Mouse (Mus musculus) urinary bladder, adult 18-20 months (tissue): ENCODE measurements around the gene Gosr2.

ENCODE experiments used
- DNase-seq, 2 experiments: peaks; one replicate each; pipeline ENCODE4 v3.0.0; 2022; ENCODE audit warnings: low spot score in 2 of 2, mixed read lengths in 2 of 2

The Gosr2 gene

GRCm38 (mm10) chr11:103688980-103689378 is 8.7 kb downstream of the Gosr2 start:
- no peak for DNase-seq

GRCm38 (mm10) chr11:103688271-103688979 is 9.3 kb downstream of the Gosr2 start:
- no peak for DNase-seq

GRCm38 (mm10) chr11:103686706-103687105 is 11.0 kb downstream of the Gosr2 start:
- DNase-seq: no peak

GRCm38 (mm10) chr11:103685261-103685736 is 12.4 kb downstream of the Gosr2 start:
- DNase-seq: no peak

GRCm38 (mm10) chr11:103683667-103684334 is 13.9 kb downstream of the Gosr2 start:
- no peak for DNase-seq

- peak in 1 of 2 experiments; percentile 19 for DNase-seq
Observed at GRCm38 (mm10) chr11:103677042-103677441, 20.7 kb downstream of the Gosr2 start.

GRCm38 (mm10) chr11:103675556-103675955 is 22.1 kb downstream of the Gosr2 start:
- DNase-seq: peak in 1 of 2 experiments; percentile 39

GRCm38 (mm10) chr11:103666907-103667426 is 30.7 kb downstream of the Gosr2 start:
- no peak for DNase-seq

GRCm38 (mm10) chr11:103666181-103666906 is 31.4 kb downstream of the Gosr2 start:
- DNase-seq: no peak

- DNase-seq: no peak
Observed at GRCm38 (mm10) chr11:103665695-103666094, 32.0 kb downstream of the Gosr2 start.

- no peak for DNase-seq
Observed at GRCm38 (mm10) chr11:103663119-103663518, 34.6 kb downstream of the Gosr2 start.

- DNase-seq: no peak
Observed at GRCm38 (mm10) chr11:103662546-103662945, 35.2 kb downstream of the Gosr2 start.

GRCm38 (mm10) chr11:103661863-103662262 is 35.8 kb downstream of the Gosr2 start:
- DNase-seq: no peak

GRCm38 (mm10) chr11:103658189-103658588 is 39.5 kb downstream of the Gosr2 start:
- no peak for DNase-seq

GRCm38 (mm10) chr11:103656520-103656919 is 41.2 kb downstream of the Gosr2 start:
- peak in 1 of 2 experiments; percentile 15 for DNase-seq

- no peak for DNase-seq
Observed at GRCm38 (mm10) chr11:103653359-103653965, 44.2 kb downstream of the Gosr2 start.

GRCm38 (mm10) chr11:103651426-103651825 is 46.3 kb downstream of the Gosr2 start:
- DNase-seq: no peak

GRCm38 (mm10) chr11:103649983-103650493 is 47.7 kb downstream of the Gosr2 start:
- DNase-seq: no peak

GRCm38 (mm10) chr11:103649301-103649982 is 48.3 kb downstream of the Gosr2 start, which contains the start of gene Rprml:
Gene Rprml, plus strand, starts transcription at chr11:103649570.
- peak in 1 of 2 experiments; percentile 6 for DNase-seq

- no peak for DNase-seq
Observed at GRCm38 (mm10) chr11:103648656-103649055, 49.0 kb downstream of the Gosr2 start.
